Mouse (Mus musculus) G1E (cell line): Measurements from ENCODE around the gene Cfap45. TPM values are rescaled to one million over a fixed set of nuclear protein-coding genes. Genes with fewer than 3 reads are reported as not detected.

Experiments used
- ATAC-seq: 2 replicates; pipeline ENCODE4 v1.8.0; 2016; ENCODE audit warnings: mild to moderate bottlenecking; ENCODE audit not compliant: insufficient number of reproducible peaks, poor library complexity, low FRiP score, severe bottlenecking; ENCODE audit errors: extremely low read depth
- DNase-seq: peaks from one replicate; pipeline ENCODE4 v3.0.0; 2012; ENCODE audit warnings: low spot score
- H3K27me3 ChIP-seq: 2 replicates; pipeline ENCODE4 v1.6.1; 2012; ENCODE audit warnings: mild to moderate bottlenecking, low read length, inconsistent platforms; ENCODE audit not compliant: insufficient read depth
- H3K36me3 ChIP-seq: replicated peaks from 2 replicates; pipeline ENCODE3; 2012; ENCODE audit warnings: mild to moderate bottlenecking, inconsistent platforms
- H3K4me1 ChIP-seq: 2 replicates; pipeline ENCODE4 v1.6.1; 2012; ENCODE audit warnings: low read depth, low read length, inconsistent platforms, mixed read lengths; ENCODE audit not compliant: insufficient read depth
- H3K4me3 ChIP-seq: 2 replicates; pipeline ENCODE4 v1.5.1; 2012; ENCODE audit warnings: low read depth, mild to moderate bottlenecking, inconsistent platforms, low read length, moderate library complexity, mixed read lengths
- H3K9me3 ChIP-seq: replicated peaks from 2 replicates; pipeline ENCODE4 v1.6.1; 2012; ENCODE audit warnings: inconsistent platforms
- CTCF ChIP-seq: IDR thresholded peaks from 2 replicates; pipeline ENCODE4 v1.5.1; 2012; ENCODE audit warnings: low read depth, low read length, inconsistent platforms, mixed read lengths
- GATA1 ChIP-seq: IDR thresholded peaks from 2 replicates; pipeline ENCODE4 v1.6.1; 2012; ENCODE audit warnings: borderline replicate concordance, low read length, inconsistent platforms, mixed read lengths
- GATA2 ChIP-seq: IDR thresholded peaks from 2 replicates; pipeline ENCODE4 v1.6.1; 2012; ENCODE audit warnings: low read depth, low read length, inconsistent platforms, borderline replicate concordance
- POLR2AphosphoS5 ChIP-seq: IDR thresholded peaks from 2 replicates; pipeline ENCODE4 v1.6.1; 2012; ENCODE audit warnings: low read depth, low read length, inconsistent platforms; ENCODE audit not compliant: insufficient replicate concordance
- TAL1 ChIP-seq: conservative IDR thresholded peaks from 2 replicates; pipeline ENCODE4 v1.6.1; 2012; ENCODE audit warnings: low read depth, low read length, inconsistent platforms, mixed read lengths
- polyA plus RNA-seq: library from polyadenylated mRNA; stranded (reverse); fragments of >175 nt; gene quantifications from 2 replicates; pipeline ENCODE4 v1.2.3, GENCODE M21; 2012
- total RNA-seq, 2 experiments: library from RNA; stranded (forward) in 1 of 2; stranded (reverse) in 1 of 2; fragments of 200-1000 nt in 1 of 2; fragments of >200 nt in 1 of 2; fragmentation: Nextera tagmentation in 1 of 2; gene quantifications; 2 replicates each; pipeline ENCODE4 v1.2.3; 2014 to 2017

Gene Cfap45
- total and polyA plus RNA-seq, 3 experiments: 0.33 to 4.6 TPM; not detected in 1

- ATAC-seq: no peak
- Histone ChIP-seq H3K4me1 (no peaks in the 10 kb centered on the region), H3K4me3 (no peak overlapping the region), H3K9me3 (peaks cover 14% of the 10 kb centered on the region), H3K36me3 (no peaks in the 10 kb centered on the region), H3K27me3 (no peaks in the 10 kb centered on the region)
- DNase-seq: no peak
- TF ChIP-seq CTCF (no peak), TAL1 (no peak), GATA1 (no peak), GATA2 (no peak), POLR2AphosphoS5 (no peak)
Observed at GRCm38 (mm10) chr1:172549717-172550116, 29.1 kb downstream of the Cfap45 start.

DNA sequence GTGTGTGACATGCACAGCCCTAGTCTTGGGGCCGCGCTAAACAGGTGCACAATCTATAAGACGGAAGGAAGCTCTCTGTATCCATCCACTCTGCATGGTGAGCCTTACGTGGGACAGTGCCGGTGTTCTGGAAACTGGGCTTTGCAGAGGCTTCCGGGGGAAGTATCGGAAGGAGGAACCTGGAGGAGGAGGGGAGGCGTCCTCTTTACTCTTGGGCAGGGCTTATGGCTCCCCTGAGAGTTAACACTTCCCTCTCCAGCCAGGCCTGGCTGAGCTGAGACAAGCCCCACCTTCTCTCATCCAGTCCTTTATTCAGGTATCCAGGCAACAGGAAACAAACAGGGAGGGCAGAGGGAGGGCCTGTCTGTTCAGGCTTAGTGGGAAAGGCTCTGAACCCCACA lies 29.9 kb downstream of the Cfap45 start:
- ATAC-seq (no peak), DNase-seq (no peak)
- Histone ChIP-seq H3K9me3 (peaks cover 9% of the 10 kb centered on the region), H3K4me1 (no peaks in the 10 kb centered on the region), H3K27me3 (no peaks in the 10 kb centered on the region), H3K4me3 (no peak overlapping the region), H3K36me3 (no peaks in the 10 kb centered on the region)
- TF ChIP-seq CTCF (no peak), POLR2AphosphoS5 (no peak), GATA2 (no peak), TAL1 (no peak), GATA1 (no peak)

DNA sequence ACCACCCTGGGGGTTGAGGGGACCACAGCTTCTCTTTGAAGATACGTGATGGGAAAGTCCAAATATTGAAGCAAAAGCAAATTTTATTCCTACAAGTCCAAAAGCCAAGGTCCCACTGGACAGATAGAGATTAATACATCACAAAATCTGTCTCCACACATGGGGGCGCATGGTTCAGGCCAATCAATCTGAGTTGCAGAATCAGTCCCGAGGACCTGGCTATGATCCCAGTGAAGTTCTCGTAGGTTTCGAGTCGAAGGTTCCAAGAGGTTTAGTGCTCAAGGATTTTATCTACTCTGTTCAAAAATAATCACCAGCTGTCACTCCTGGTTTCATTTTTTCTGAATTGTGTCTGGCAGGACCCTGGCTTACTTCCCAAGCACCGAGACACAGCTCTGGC lies 30.4 kb downstream of the Cfap45 start:
- H3K4me3 ChIP-seq: no peak overlapping the region
- DNase-seq (no peak), ATAC-seq (no peak)
- peaks cover 14% of the 10 kb centered on the region for H3K9me3 ChIP-seq
- H3K36me3 ChIP-seq: no peaks in the 10 kb centered on the region
- H3K4me1 ChIP-seq: no peaks in the 10 kb centered on the region
- no peaks in the 10 kb centered on the region for H3K27me3 ChIP-seq
- TF ChIP-seq CTCF (no peak), GATA1 (no peak), POLR2AphosphoS5 (no peak), GATA2 (no peak), TAL1 (no peak)

- Histone ChIP-seq H3K4me3 (no peak overlapping the region), H3K27me3 (no peaks in the 10 kb centered on the region), H3K4me1 (no peaks in the 10 kb centered on the region), H3K36me3 (no peaks in the 10 kb centered on the region), H3K9me3 (peaks cover 20% of the 10 kb centered on the region)
- ATAC-seq: no peak
- DNase-seq: no peak
- TF ChIP-seq GATA2 (no peak), POLR2AphosphoS5 (no peak), CTCF (no peak), TAL1 (no peak), GATA1 (no peak)
Observed at GRCm38 (mm10) chr1:172552623-172553022, 32.0 kb downstream of the Cfap45 start.

DNA sequence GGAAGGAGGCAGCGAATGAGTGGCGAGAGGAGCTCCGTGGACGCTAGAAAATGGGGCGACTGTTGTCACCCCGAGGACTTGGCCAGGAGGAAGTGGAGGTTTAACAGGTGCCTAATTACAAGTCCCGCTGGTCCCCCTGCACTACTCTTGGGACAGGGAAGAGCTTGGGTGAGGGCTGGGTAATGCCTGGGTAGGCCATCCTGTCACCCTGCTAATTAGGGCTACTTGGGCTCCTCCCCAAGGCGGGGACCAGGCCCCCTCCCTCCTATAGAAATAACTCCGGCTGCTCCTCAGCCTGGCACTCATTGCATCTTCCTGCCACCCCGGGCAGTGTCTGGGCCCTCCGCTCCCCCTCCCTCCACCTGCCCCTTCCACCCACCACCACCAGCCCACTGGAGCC lies 35.0 kb downstream of the Cfap45 start, which contains the start of gene Vsig8:
Vsig8 (plus strand) TSS at position 301 of the 400 bp plus-strand sequence.
- TF ChIP-seq GATA1: no peak
- no peak for TF ChIP-seq GATA2
- no peak for DNase-seq
- Histone ChIP-seq H3K36me3 (no peaks in the 10 kb centered on the region), H3K4me1 (no peaks in the 10 kb centered on the region), H3K4me3 (no peak within 1 kb of the TSS), H3K27me3 (no peaks in the 10 kb centered on the region), H3K9me3 (peaks cover 26% of the 10 kb centered on the region)
- ATAC-seq: no peak

DNA sequence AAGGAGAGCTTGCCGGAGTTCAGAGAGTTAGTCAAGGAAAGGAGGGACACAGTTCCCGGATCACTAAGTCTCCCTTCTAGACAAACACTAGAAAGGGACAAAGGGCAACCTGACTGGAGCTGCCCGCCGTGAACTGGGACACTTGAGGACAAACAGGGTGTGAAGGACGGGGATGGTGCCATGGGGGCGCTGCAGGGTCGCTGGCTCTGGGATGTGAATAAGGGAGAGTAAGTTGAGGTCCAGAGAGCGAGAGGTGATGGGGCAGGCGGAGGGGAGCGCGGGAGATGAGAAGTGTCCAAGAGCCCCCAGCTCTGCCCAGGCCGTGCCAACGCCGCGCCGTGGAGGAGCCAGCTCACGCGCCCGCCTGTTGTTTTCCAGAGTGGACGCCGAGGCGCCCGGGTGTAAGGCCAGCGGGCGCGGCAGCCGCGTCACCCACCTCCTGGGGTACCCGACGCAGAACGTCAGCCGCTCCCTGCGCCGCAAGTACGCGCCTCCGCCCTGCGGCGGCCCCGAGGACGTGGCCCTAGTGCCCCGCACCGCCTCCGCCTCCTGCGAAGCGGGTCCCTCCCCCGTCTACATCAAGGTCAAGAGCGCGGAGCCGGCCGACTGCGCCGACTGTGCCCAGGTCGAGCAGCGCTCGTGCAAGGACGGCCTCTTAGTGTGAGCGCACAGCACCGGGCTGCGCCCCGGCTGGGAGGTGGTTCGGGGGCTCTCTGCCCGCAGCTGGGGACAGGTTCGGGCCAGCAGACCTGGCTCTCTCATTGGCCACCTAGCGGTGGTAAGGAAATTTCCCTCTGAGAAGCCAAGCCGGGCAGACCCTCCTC lies 42.3 kb downstream of the Cfap45 start:
- no peak for DNase-seq
- no peaks in the 10 kb centered on the region for H3K27me3 ChIP-seq
- no peak for TF ChIP-seq CTCF
- TF ChIP-seq GATA2: no peak
- TF ChIP-seq GATA1: no peak
- TF ChIP-seq POLR2AphosphoS5: no peak
- no peak for TF ChIP-seq TAL1

More for the DNA sequence above, 42.3 kb downstream of the Cfap45 start:
- H3K36me3 ChIP-seq: no peaks in the 10 kb centered on the region
- no peak overlapping the region; the same call in 1 of the 2 replicates for H3K4me3 ChIP-seq
- no peak for ATAC-seq
- no peaks in the 10 kb centered on the region for H3K4me1 ChIP-seq
- peaks cover 34% of the 10 kb centered on the region for H3K9me3 ChIP-seq
